Mouse (Mus musculus) stomach, embryonic 15.5 days (tissue): ENCODE measurements around the gene Mapkapk3. TPM values are rescaled to one million over a fixed set of nuclear protein-coding genes. Genes with fewer than 3 reads are reported as not detected.
A peak's percentile ranks its signal among the peaks of the same experiment; 100 is the strongest.

ENCODE experiments used
- ATAC-seq: fragments of 200-750 bp; cut with Nextera tagmentation; 2 replicates; pipeline ENCODE4 v1.8.0; 2017; ENCODE audit warnings: low read depth, moderate number of reproducible peaks, moderate TSS enrichment; ENCODE audit not compliant: insufficient read depth, low FRiP score
- H3K27ac ChIP-seq: fragments of 300-500 bp; sonication (generic); 2 replicates; pipeline ENCODE4 v1.5.1; 2015; ENCODE audit warnings: mild to moderate bottlenecking, inconsistent platforms
- H3K27me3 ChIP-seq: fragments of 300-500 bp; sonication (generic); replicated peaks from 2 replicates; pipeline ENCODE4 v1.6.1; 2015; ENCODE audit warnings: inconsistent platforms
- H3K36me3 ChIP-seq: fragments of 300-500 bp; sonication (generic); 2 replicates; pipeline ENCODE4 v1.6.1; 2015; ENCODE audit warnings: inconsistent platforms
- H3K4me1 ChIP-seq: fragments of 300-500 bp; sonication (generic); 2 replicates; pipeline ENCODE4 v1.6.1; 2015; ENCODE audit warnings: inconsistent platforms
- H3K4me2 ChIP-seq: fragments of 300-500 bp; sonication (generic); 2 replicates; pipeline ENCODE4 v1.6.1; 2015; ENCODE audit warnings: mild to moderate bottlenecking, inconsistent platforms
- H3K4me3 ChIP-seq: fragments of 300-500 bp; sonication (generic); replicated peaks from 2 replicates; pipeline ENCODE4 v1.5.1; 2015; ENCODE audit warnings: inconsistent platforms
- H3K9ac ChIP-seq: fragments of 300-500 bp; sonication (generic); 2 replicates; pipeline ENCODE4 v1.6.1; 2015; ENCODE audit warnings: inconsistent platforms
- H3K9me3 ChIP-seq: fragments of 300-500 bp; sonication (generic); 2 replicates; pipeline ENCODE4 v1.6.1; 2016; ENCODE audit warnings: inconsistent platforms
- WGBS: fragments of 180-500 bp; shearing (Covaris S2); methylation state at CpG from one replicate; pipeline ENCODE4 v1.1.7; 2015; 5-methylcytosine and 5-hydroxymethylcytosine counted together
- microRNA-seq: library from miRNA; unstranded; fragments of <30 nt; microRNA quantifications from one replicate; pipeline ENCODE4, GENCODE M21; 2016
- polyA plus RNA-seq: library from polyadenylated mRNA; unstranded; fragments of >200 nt; fragmentation: Nextera tagmentation; extraction: Ambion mirVana; gene quantifications from 2 replicates; pipeline ENCODE4 v1.2.1, GENCODE M21; 2015

Mapkapk3 gene
- polyA plus RNA-seq, 1 experiment from 2014 or later = 38.0 TPM

GRCm38 (mm10) chr9:107230991-107231538 lies 58.6 kb downstream of the Mapkapk3 start:
- peak overlapping the region; percentile 55 for H3K4me3 ChIP-seq
- peak overlapping the region; percentile 99 for H3K4me2 ChIP-seq
- 0 out of 2 replicates have a peak overlapping the region, but pooled peaks have one; percentile 19 for H3K9ac ChIP-seq
- H3K36me3 ChIP-seq = no peaks in the 10 kb centered on the region
- H3K4me1 ChIP-seq = peaks cover 10% of the 10 kb centered on the region
- peak; percentile 35; the same call in 1 of the 2 replicates for ATAC-seq
- peaks cover 82% of the 10 kb centered on the region for H3K27me3 ChIP-seq
- 3% methylated on average over 45 of the region's 50 CpGs for WGBS
- no peaks in the 10 kb centered on the region for H3K9me3 ChIP-seq
- H3K27ac ChIP-seq = no peak overlapping the region

GRCm38 (mm10) chr9:107224597-107224996 lies 65.1 kb downstream of the Mapkapk3 start:
- WGBS = 90% methylated on average over 1 of the region's 1 CpGs
- H3K36me3 ChIP-seq = no peaks in the 10 kb centered on the region
- no peaks in the 10 kb centered on the region for H3K4me1 ChIP-seq
- H3K4me2 ChIP-seq = no peak overlapping the region
- no peak overlapping the region for H3K9ac ChIP-seq
- H3K4me3 ChIP-seq = no peak overlapping the region
- no peak overlapping the region for H3K27ac ChIP-seq
- ATAC-seq = no peak
- no peaks in the 10 kb centered on the region for H3K9me3 ChIP-seq
- H3K27me3 ChIP-seq = peaks cover 23% of the 10 kb centered on the region

Small RNA genes lying within 50 kb of the gene (microRNA-seq; reads per million reads assigned to microRNA genes)
- not detected for gene Gm22238

Other genes with a start within 250 kb of the Mapkapk3 start
- 0.62 and 0.99 TPM in 2 replicates for gene Dock3, start 58.0 kb downstream of the Mapkapk3 start, polyA plus RNA-seq
- gene Cish, start 6.1 kb upstream of the Mapkapk3 start, polyA plus RNA-seq = 12.4 and 13.5 TPM in 2 replicates
- 10.6 and 11.5 TPM in 2 replicates for gene Hemk1, start 48.5 kb upstream of the Mapkapk3 start, polyA plus RNA-seq
- 0.28 and 0.34 TPM in 2 replicates for gene 6430571L13Rik, start 50.7 kb upstream of the Mapkapk3 start, polyA plus RNA-seq
- gene Cacna2d2, start 109.7 kb upstream of the Mapkapk3 start, polyA plus RNA-seq = 0.23 and 0.27 TPM in 2 replicates
- gene Tmem115, start 244.1 kb upstream of the Mapkapk3 start, polyA plus RNA-seq = 43.2 and 45.7 TPM in 2 replicates